Mouse (Mus musculus) gastrocnemius, adult 2 months (tissue): ENCODE data around the gene Cnnm3. TPM values are rescaled to one million over a fixed set of nuclear protein-coding genes. Genes with fewer than 3 reads are reported as not detected.

ENCODE experiments used
- DNase-seq: peaks from one replicate; pipeline ENCODE4 v3.0.0; 2022
- H3K27ac ChIP-seq: fragments of 200-600 bp; 2 replicates; pipeline ENCODE4 v1.8.1; 2022; ENCODE audit warnings: mild to moderate bottlenecking
- H3K4me3 ChIP-seq: fragments of 200-600 bp; 2 replicates; pipeline ENCODE4 v1.8.1; 2022; ENCODE audit warnings: mild to moderate bottlenecking, moderate library complexity
- CTCF ChIP-seq: fragments of 200-600 bp; IDR thresholded peaks from 2 replicates; pipeline ENCODE4 v1.8.1; 2022; ENCODE audit warnings: antibody characterized with exemption, mild to moderate bottlenecking, moderate library complexity
- intact Hi-C: fragments of 180-260 bp; cut with DNase I; formaldehyde crosslinking; loops from one replicate; pipeline ENCODE4 v1.15.1; 2025
- total RNA-seq, 2 experiments: library from RNA; stranded (reverse); gene quantifications; 2 replicates each; pipeline ENCODE4 v1.2.3; 2021

Gene Cnnm3
- total RNA-seq, 2 experiments from 2014 or later, result 9.7 to 12.0 TPM

GRCm38 (mm10) chr1:36545845-36546600 lies 34.4 kb downstream of the Cnnm3 start:
- H3K27ac ChIP-seq, result peak overlapping the region; percentile 94
- intact Hi-C loops, result loop anchor here (5.0 kb wide), 1 partner anchor 71 kb away; no protein-coding TSS in a partner anchor
- peak; percentile 34 for TF ChIP-seq CTCF

DNA sequence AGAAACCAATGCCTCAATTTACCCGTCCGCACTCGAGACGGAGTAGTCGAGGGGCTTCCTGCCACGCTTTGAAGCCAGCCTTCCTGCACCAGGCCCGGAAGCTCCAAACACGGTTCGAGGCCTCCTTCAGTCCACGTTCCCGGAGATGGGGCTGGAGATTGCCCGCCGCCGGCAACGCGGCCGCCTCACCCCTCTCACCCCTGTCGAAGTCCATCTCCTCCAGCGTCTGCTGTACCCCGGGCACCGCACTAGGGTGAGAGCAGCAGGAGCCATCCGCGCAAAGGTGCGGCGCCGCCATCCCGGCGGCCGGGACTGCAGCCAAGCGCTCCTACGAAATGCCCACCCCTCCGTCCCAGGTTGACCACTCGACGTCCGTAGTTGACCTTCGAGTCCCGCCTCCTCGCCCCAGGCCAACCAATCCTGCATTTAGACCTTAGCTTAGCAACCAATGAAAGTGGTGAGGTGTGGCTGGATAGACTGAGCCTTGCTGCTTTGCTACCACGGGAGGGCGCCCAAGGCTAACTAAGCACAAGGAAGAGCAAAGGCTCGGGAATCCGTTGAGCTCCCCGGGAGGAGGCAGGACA lies 35.3 kb downstream of the Cnnm3 start, which contains the start of gene Ankrd39:
Ankrd39 (minus strand) TSS at position 558 of the 584 bp plus-strand sequence.
- DNase-seq, result peak; percentile 99
- intact Hi-C loops, result loop anchor here (1.0 to 5.0 kb wide), 3 partner anchors 70 to 137 kb away; no protein-coding TSS in a partner anchor
- peak; percentile 100; the same call in 1 of the 2 replicates for TF ChIP-seq CTCF
- peak within 1 kb of the TSS; percentile 94 for H3K27ac ChIP-seq
- H3K4me3 ChIP-seq, result peak within 1 kb of the TSS; percentile 84

More at GRCm38 (mm10) chr1:36545845-36546600, 34.4 kb downstream of the Cnnm3 start:
- peak; percentile 38 for DNase-seq
- H3K4me3 ChIP-seq, result peak overlapping the region; percentile 84

DNA sequence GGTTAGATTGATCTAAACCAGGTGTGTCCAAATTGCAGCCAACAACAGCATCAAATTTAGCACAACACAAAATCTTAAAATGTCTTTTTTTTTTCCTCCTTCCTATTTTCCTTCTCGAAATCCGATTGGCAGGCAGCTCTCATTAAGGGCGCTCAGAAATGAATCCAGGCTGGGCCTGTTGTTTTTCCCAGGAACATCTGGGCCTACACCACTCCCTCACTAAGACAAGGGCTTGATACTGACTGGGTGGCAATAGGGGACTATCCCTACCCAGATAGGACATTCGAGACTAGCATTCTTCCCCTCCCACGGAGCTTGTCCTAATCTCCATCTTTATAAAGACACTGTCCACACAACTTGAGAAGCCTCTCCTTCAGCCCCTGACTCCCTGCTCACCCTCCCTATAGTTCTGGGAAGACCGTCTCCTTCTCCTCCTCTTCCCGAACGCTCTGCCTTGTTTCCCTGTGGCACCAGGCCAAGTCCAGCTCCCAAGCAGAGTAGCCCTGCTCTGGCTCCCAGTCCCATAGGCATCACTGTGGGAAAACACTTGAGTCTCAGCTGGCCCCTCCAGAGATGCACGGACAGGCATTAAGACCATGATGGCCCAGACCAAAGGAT lies 36.4 kb downstream of the Cnnm3 start:
- DNase-seq, result peak; percentile 69
- TF ChIP-seq CTCF, result no peak
- H3K4me3 ChIP-seq, result no peak overlapping the region
- H3K27ac ChIP-seq, result peak overlapping the region; percentile 81
- intact Hi-C loops, result loop anchor here (1.0 to 5.0 kb wide), 3 partner anchors 69 to 136 kb away; no protein-coding TSS in a partner anchor

DNA sequence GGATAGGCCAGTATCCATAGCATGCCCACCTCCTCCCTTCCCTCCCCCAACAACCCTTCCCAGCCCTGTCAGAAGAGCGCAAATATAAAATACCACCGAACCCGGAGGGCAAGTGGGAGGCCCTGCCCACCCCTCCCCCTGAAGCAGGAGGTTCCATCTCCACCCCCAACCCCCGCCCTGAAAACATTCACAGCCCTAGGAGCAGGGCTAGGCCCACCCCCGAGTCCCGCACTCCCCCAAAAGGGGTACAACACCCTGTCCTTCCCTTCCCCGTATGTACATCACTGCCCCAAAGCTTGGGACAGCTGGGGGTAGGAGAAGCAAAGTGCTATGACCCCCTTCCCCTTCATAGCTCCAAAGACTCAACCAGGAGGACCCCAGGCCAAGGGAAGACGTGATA lies 37.1 kb downstream of the Cnnm3 start:
- Histone ChIP-seq H3K4me3 (no peak overlapping the region), H3K27ac (peak overlapping the region; percentile 81)
- intact Hi-C loops, result loop anchor here (5.0 kb wide), 1 partner anchor 69 kb away; no protein-coding TSS in a partner anchor
- no peak for TF ChIP-seq CTCF
- DNase-seq, result peak; percentile 18

GRCm38 (mm10) chr1:36549491-36549890 lies 37.8 kb downstream of the Cnnm3 start:
- peak overlapping the region; percentile 81; the same call in 1 of the 2 replicates for H3K27ac ChIP-seq
- intact Hi-C loops, result loop anchor here (5.0 kb wide), 1 partner anchor 68 kb away; no protein-coding TSS in a partner anchor
- DNase-seq, result peak; percentile 17

GRCm38 (mm10) chr1:36550075-36550863 lies 38.6 kb downstream of the Cnnm3 start:
- intact Hi-C loops, result no loop called here
- DNase-seq, result peak; percentile 22
- H3K27ac ChIP-seq, result peak overlapping the region; percentile 81
- no peak overlapping the region for H3K4me3 ChIP-seq
- TF ChIP-seq CTCF, result no peak; the same call in 1 of the 2 replicates

More at GRCm38 (mm10) chr1:36549491-36549890, 37.8 kb downstream of the Cnnm3 start:
- H3K4me3 ChIP-seq, result peak overlapping the region; percentile 13
- no peak for TF ChIP-seq CTCF

- Histone ChIP-seq H3K27ac (no peak overlapping the region; the same call in 1 of the 2 replicates), H3K4me3 (no peak overlapping the region)
- intact Hi-C loops, result no loop called here
- peak; percentile 26 for DNase-seq
- no peak for TF ChIP-seq CTCF
Observed at GRCm38 (mm10) chr1:36551904-36552303, 40.2 kb downstream of the Cnnm3 start.

GRCm38 (mm10) chr1:36552506-36552905 lies 40.8 kb downstream of the Cnnm3 start:
- Histone ChIP-seq H3K27ac (no peak overlapping the region; the same call in 1 of the 2 replicates), H3K4me3 (no peak overlapping the region)
- intact Hi-C loops, result no loop called here
- DNase-seq, result peak; percentile 22
- no peak for TF ChIP-seq CTCF

- DNase-seq, result no peak
- TF ChIP-seq CTCF, result no peak
- Histone ChIP-seq H3K4me3 (peak overlapping the region; percentile 91), H3K27ac (peak overlapping the region; percentile 97)
- intact Hi-C loops, result no loop called here
Observed at GRCm38 (mm10) chr1:36554633-36555399, 43.1 kb downstream of the Cnnm3 start.

DNA sequence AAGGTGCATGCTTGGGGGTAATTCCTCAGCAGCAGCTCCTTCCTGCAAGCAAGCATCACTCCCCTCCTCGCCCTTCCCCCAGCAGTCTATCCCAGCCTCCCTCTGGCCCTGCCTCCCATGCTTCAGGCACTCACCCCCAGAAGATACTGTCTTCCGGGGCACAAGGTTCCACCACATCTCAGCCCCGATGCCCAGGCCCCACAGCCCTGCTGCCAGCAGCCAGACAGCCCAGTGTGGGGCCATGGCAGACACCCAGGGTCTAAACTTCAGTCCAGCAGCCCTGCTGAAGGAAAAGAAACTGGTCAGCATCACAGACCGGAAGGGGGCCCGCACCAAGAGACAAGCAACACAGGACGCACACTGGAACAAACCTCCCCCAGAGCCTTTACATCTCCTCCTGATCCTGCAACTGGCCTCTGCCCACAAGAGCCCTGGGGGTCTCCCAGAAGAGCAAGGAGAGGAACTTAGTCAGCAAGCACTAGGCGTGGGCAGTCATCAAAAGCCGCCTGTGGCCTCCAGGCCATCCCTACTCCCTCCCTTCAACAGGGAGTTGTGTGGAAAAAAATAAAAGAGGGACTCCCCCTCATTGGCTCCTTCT lies 44.2 kb downstream of the Cnnm3 start:
- no peak for DNase-seq
- no peak for TF ChIP-seq CTCF
- intact Hi-C loops, result no loop called here
- Histone ChIP-seq H3K27ac (peak overlapping the region; percentile 97), H3K4me3 (peak overlapping the region; percentile 91)
